Mouse (Mus musculus) B cell, adult 2 months (primary cell): ENCODE data around the gene Slc25a25.
"Not testable (repeated sequence)": the region's sequence is repeated elsewhere in the genome, so short reads cannot be mapped to it uniquely, and the experiment has no call there.

Experiments used
- DNase-seq, 2 experiments: peaks; one replicate each; pipeline ENCODE4 v3.0.0; 2022

Slc25a25 gene

DNA sequence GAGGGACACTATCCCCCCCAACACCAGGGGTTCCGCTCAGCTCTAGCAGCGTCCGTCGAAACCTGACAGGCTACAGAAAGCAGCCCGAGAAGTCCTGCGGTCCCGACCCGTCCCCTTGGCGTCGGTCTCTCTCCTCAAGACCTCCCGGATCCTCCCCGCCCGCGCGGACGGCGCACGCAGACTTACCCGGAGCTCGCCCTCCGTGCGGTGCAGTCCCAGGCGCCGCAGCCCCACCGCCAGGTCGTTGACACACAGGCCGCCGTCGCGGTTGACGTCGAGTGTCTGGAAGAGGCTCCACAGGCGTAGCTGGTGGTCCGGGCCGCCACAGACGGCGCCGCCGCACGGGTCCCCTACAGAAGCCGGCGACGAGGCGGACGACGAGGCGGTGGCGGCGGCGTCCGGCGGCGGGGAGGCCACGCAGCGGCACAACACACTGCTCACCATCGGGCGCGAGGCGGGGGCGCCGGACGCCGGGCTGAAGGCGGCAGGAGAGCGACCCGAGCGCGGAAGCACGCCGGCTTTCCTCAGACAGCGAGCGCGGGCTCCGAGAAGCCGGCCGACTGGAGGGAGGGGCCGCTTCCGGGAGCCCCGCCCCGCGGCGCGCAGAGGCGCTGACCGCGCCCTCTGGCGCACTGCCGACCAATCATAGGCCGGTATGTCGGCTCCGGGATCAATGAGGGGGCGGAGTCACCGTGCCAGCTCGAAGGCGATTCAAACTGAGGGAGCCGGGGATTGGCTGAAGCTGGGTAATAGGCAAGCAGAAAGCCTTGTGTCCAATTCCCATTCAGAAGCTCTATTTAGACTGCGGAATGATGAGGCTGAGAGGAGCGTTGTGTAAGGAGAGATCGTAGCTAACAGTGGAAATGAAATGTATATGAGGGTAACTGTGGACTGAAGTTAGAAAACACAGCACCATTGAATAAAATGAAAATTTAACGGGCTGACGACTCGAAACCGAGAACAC, at the start of gene Slc25a25:
Gene Slc25a25 (minus strand): TSS at position 565 of the 964 bp plus-strand sequence.
- DNase-seq: peak; percentile 96 to 97

DNA sequence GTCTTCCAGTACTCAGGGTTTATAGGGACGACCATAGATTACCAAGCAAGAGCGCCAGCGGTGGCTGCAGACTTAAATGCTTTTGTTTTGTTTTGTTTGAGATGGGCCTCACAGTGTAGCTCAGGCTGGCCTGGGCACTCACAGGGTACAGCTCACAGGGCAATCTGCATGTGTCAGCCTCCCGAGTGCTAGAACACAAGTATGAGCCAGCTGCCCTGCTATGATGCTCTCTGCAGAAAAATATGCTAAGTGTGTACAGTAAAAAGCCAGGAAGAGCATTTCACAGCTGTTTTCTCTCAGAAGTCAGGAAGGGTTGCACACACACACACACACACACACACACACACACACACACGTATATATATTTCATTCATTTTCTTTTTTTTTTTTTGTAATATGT, 49.2 kb upstream of the Slc25a25 start:
- DNase-seq: no peak

DNA sequence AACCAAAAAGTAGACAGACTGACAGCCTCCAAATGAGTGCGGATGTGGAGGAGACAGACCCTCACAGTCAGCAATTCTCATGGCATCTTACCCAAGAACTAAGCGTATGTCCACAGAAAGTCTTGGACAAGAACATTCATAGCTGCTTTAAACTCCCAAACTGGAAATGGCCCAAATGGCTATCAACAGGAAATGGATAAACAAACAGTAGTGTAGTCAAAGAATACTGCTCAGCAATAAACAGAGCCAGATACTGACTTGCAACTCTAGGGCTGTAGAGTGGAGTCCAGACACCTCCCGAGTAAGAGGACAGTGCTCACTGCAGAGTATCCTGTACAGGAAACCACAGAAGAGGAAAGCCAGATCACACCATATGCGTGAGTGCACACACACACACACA, 48.1 kb upstream of the Slc25a25 start:
- DNase-seq: no peak

DNA sequence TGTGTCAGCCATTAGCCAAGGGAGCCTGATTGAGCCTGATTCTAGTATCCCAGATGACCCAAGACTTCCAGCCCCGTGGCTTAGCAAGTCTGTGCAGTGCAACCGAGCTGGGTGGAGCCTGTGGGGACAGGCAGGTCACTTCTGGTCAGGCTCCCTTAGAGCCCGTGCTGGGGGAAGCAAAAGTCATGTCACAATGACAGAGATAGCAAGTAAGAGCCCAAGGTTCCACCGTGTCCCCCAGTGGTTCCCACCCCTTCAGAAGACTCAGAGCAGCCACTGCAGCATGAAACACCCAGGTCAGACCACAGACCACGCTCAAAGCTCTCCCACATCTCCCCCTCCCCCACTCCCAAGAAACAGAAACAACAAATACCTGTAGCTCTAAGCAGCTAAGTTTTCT, 44.9 kb upstream of the Slc25a25 start:
- peak in 1 of 2 experiments; percentile 11 for DNase-seq

DNA sequence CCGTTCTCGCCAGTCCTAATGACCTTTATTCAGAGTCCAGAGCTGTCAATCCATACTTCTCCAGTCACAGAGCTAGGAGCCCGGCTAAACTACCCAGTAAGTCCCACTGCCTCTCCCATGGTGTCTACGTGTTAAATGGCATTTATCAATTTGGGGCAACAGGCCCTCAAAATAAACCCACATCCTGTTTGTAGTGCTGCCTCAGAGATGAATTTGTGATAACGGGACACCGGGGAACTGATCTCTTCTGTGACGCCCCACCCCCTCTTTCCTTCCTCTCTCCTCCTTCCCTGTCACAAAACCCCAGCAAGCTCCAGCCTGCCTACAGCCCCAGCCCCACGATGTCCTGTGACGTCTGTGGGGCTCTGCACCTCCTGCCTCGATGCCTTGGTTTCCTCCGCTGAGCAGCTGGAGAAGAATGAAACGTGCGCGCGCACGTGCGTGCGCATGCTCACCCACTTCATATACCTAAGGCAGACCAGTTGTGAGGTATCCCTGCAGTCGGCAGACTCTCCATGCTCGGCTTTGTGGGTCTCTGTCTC, 44.0 kb upstream of the Slc25a25 start:
- peak; percentile 79 to 83 for DNase-seq

DNA sequence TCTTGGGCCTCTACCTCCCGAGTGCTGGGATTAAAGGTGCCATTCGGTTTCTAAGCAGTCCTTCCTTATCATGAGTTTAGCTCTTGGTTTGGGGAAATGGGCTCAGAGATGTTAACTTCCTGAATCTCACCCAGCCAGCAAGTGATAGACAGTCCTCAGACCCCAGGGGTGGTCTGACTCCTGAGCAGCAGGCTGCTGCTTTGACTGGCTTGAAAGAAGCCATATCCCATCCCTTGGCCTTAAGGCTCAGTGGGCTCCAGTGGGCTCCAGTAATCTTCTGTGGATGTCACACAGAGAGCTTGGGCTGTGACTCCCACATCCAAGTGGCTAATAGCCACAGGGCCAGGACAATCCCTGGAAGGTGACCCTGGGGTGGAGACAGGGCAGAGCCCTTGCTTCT, 43.3 kb upstream of the Slc25a25 start:
- peak; percentile 37 to 41 for DNase-seq

DNA sequence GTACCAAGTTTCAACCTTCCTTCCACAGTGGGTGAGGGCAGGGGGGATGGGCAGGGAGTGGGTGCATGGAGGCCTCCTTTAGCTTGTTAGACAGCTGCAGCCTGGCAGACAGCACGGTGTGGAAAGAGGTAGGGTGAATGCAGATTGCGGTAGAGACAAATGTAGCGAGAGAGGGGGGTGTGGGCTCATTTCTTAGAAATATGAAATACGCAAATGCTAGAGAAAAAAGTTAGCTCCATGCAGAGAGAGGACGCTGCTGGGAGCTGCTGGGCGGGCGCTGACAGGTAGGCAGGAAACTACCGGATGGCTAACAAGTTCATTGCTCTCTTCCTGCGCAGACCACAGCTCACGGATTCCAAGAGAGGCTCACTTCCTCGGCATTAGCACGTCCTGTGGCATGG, 42.1 kb upstream of the Slc25a25 start:
- DNase-seq: peak; percentile 42 to 55

DNA sequence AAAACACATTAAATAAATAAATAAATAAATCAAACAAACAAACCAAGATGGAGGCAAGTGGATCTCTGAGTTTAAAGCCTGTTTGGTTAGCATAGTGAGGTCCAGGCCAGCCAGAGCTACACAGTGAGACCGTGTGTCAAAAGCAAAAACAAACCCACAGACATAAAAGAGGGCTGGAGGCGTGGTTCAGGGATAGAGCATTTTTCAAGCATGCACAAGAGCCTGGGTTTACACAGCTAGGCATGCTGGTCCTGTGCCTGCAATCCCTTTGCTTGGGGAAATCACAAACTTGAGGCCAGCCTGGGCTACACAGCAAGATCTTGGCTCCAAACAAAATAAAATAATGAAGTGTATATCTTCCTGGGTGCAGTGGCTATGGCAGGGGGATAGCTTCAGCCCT, 41.4 kb upstream of the Slc25a25 start:
- no peak for DNase-seq

DNA sequence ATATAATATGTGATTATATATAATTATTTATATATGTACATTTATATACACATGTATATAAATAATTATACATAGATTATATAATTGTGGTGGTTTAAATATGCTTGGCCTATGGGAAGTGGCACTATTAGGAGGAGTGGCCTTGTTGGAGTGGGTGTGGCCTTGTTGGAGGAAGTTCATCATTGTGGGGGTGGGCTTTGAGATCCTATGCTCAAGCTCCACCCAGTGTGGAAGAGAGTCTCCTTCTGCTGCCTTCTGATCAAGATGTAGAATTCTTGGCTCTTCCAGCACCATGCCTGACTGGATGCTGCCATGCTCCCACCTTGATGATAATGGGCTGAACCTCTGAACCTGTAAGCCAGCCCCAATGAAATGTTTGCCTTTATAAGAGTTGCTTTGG, 39.5 kb upstream of the Slc25a25 start:
- not testable (repeated sequence) for DNase-seq

DNA sequence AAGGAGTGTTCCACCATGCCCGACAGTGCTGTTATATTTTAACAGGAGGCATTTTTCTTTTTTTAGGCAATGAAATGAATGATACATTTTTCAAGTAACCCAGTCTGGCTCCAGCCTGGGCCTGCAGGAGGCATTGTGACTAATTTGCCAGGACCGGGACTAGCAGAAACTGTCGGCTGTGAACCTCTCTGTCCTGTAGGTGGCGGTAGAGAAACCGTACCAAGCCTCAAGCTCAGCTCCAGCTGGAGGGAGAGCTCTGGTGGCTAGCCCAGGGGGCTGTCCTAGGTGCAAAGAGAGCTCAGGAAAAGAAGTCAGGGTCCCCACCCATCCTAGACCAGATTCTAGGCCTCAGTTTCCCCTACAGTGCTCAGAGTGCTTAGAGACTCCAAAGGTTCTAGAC, 37.4 kb upstream of the Slc25a25 start:
- DNase-seq: peak; percentile 79 to 84

DNA sequence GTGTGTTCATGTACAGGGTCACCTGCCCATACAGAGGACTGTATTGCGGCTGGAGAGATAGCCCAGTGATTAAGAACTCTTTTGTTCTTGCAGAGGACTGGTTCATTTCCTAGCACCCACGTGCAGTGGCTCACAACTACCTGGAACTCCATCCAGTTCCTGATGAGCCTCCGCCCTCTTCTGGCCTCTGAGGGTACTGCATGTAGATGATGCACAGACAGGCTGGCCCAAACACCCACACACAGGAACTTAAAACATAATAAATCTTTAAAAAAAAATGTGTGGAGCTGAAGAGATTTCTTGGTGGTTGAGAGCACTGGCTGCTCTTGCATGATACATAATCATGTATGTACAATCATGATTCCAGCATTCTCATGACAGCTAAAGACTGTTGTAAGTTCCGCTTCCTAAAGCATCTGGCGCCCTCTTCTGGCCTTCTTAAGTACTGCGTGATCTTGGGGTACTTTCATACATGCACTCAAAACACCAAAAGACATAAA, 35.9 kb upstream of the Slc25a25 start:
- DNase-seq: peak; percentile 94 to 95

DNA sequence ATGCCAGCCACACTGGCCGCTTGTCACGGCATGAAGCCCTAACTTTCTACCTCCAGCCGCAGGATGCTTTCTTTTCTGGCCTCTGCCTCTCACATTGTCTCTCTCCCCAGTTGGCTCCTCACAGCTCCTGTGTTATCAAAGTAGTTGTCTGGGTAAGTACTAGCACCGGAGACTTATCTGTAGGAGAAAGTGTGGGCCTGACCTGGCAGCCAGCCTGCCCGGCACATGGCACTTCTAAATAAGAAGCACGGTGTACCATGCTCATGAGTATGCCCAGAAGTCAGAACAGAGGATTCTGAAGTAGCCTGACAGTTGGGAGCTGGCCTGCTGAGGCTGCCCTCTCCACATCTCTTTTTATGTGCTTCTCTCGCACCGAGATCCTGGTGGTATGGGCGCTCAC, 34.9 kb upstream of the Slc25a25 start:
- no peak for DNase-seq

DNA sequence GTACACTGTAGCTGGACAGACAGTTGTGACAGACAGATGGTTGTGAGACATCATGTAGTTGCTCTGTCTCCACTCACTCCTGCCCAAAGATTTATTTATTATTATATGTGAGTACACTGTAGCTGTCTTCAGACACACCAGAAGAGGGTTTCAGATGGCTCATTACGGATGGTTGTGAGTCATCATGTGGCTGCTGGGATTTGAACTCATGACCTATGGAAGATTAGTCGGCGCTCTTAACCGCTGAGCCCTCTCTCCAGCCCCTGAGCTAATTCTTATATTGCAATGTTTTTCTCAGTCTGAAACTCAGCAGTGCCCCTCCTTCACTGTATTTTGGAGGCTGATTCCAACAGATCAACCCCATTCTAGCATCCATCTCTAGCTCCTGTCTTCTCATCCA, 34.5 kb upstream of the Slc25a25 start:
- no peak for DNase-seq

DNA sequence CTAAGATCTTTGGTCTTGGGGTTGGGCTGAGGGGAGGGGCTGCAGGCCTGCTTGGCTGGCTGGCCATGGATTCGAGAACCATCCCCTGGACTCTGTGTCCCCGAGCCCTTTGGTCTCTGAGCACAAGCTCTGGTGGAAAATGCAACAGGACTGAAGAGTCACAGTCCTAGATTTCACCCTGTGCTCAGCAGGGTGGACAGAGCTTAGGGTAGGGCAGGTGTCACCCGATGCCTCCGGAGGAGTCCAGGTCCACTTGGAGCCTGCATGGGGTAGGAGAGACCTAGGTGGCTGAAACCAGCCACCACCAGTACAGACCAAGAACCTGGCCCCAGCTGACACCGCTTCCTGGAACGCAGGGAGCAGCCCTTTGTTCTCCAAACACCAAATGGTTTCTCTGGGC, 33.7 kb upstream of the Slc25a25 start:
- no peak for DNase-seq

DNA sequence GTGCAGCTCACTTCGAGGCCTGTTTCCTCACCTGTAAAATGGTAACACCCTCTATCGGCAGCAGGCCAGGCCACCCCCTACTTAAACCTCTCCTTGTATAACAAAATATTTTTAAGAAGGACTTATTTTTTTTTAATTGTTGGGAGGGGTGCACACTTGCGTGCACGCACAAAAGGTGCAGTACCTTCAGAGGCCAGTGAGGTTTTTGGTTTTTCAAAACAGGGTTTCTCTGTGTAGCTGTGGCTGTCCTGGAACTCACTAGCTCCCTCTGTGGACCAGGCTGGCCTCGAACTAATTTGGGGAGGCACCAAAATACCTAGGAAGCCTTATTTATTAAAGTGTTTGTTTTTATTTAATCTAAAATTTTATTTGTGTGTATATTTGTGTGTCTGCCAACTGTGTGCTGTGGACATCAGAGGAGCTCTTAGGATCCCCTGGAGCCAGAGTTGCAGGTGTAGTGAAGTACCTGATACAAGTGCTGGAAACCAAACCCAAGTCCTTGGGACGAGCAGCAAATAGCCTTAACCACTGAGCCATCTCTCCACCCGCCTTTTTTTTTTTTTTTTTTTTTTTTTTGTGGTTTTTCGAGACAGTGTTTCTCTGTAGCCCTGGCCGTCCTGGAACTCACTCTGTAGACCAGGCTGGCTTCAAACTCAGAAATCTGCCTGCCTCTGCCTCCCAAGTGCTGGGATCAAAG, 32.1 kb upstream of the Slc25a25 start:
- DNase-seq: peak; percentile 38 to 47

DNA sequence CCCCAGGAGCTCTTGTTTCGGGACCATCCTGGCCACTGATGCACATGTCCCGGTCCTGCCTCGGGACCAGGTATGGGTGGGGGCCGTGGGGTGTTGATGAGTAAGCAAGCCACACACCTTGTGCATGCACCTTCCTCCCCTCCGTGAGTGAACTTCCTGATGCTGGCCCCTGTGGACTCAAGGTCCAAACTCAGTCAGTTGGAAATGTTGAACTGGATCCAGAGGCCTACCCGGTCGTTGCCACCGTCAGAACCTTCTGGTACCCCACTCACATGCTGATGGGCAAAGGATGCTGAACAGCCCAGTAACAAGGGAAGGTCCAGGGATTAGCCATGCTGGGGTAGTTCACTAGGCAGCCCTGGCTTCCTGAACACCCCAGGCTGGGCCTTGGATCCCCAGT, 31.1 kb upstream of the Slc25a25 start:
- DNase-seq: no peak

DNA sequence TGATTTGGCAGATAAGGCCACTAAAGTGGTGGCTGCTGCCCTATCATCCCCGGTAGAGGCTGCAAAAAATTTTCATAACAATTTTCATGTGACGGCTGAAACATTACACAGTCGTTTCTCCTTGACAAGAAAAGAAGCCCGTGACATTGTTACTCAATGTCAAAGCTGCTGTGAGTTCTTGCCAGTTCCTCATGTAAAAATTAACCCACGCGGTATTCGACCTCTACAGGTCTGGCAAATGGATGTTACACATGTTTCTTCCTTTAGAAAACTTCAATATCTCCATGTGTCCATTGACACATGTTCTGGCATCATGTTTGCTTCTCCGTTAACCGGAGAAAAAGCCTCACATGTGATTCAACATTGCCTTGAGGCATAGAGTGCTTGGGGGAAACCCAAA, 24.1 kb upstream of the Slc25a25 start:
- DNase-seq: not testable (repeated sequence)

DNA sequence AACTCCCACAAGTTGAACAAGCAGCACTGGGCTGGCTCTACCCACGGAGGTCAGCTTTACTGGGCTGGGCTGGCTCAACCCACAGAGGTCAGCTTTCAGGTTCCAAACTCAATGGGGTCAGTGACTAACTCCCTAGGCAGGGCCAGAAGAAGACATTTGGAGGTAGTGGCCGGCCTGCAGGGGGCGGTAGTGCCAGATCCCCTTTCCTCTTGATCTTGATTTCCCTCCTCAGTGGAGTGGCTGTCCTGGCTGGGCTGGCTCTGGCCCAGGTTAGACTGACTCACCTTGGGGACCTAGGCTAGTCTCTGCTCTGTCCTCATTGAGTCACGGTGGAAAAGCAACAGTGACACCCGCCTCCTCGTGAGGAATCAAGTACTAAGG, 20.4 kb upstream of the Slc25a25 start:
- peak; percentile 52 to 60 for DNase-seq

DNA sequence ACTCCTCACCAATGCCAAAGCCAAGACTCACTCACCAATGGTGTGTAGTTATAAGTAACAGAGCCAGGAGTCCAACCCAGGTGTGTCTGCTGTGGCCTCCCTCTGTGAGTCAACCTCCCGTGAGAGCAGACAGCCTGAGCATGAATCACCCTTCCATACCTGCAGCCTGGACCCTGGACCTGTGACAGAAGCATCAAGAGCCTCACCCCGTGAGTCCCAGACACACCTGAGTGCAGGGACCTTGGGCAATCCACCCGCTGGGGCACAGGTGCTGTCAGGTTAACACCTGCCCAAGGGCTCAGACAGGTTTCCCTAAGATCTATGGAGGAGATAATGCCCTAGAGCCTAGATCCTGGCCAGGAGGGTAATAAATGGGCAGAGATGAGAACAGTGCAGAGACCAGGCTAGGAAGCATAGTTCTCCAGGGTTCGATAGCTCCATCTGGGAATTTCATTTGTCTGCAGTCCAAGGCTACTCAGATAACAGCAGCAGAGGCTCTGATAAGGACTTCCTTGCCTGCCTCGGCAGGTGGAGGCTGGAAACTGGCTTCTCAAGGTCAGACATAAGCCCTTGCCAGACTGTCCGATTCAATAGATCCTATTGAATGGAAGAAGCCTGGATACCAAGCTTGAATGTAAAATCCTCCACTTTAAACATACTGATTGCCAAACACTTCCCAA, 19.9 kb upstream of the Slc25a25 start:
- DNase-seq: no peak

DNA sequence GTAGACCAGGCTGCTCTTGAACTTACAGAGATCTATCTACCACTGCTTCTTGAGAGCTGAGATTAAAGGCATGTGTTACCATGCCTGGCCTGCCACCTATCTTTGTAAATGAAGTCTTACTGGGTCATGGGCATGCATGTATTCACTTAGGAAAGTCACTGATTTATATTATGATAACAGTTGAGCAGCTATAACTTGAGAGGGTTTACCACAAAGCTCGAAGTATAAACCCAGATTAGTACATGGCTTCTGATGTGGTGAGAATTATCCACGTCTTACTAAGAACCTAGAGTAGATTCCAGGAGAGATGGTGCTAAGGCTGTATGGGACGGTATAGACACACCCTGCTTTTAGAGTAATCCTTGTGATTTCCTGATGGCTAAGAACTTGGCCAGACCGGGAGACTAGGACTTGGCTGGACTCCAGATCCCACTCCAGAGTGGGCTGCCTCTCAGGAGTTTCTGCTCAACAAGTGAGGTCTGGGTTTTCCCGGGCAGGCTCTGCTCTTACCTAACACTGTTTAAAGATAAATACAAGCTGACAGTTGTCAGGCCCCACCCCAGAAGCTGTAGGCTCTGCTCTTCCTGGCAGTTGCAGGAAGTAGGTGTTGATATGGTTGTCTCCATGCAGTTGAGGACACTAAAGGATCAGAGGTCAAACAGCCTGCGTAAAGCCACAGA, 13.1 kb upstream of the Slc25a25 start:
- no peak for DNase-seq

DNA sequence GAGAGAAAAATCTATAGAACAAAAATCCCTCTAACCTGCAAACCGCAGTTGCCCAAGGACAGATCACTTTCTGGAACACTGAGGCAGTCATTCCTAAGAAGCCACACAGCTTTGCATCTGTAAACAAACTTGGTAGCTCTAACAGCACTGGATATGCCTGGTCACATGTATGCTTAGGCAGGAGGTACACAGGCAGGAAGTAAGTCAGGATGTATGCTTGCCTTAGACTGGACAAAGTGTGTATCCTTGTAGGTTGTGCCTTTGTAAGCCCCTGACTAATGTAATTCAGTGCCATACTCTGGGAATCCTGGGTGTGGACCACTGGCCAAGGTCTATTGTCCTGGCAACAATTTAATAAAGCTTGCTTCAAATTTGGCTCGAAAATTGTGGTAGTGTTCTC, 12.5 kb upstream of the Slc25a25 start:
- no peak for DNase-seq

DNA sequence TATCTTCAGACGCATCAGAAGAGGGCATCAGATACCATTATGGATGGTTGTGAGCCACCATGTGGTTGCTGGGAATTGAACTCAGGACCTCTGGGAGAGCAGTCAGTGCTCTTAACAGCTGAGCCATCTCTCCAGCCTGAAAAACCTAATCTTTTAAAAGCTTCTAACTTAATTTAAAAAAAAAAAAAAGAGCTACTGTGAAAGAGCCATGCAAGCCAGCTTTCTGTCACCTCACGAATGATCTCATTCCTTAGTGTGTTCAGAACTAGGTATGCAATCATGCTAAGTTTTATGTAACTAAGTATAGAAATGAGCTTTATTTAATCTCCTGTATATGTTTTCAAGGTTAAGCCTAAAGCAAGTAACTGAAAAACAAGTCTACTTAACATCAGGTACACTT, 8.4 kb upstream of the Slc25a25 start:
- no peak for DNase-seq
